Mouse (Mus musculus) embryo, embryonic 10.5 days (tissue): ENCODE measurements around the gene Smim14.
"Not testable (repeated sequence)": the region's sequence is repeated elsewhere in the genome, so short reads cannot be mapped to it uniquely, and the experiment has no call there.

ENCODE experiments used
- DNase-seq: peaks from one replicate; pipeline ENCODE4 v3.0.0-alpha.2; 2015; ENCODE audit warnings: low spot score

Gene Smim14

DNA sequence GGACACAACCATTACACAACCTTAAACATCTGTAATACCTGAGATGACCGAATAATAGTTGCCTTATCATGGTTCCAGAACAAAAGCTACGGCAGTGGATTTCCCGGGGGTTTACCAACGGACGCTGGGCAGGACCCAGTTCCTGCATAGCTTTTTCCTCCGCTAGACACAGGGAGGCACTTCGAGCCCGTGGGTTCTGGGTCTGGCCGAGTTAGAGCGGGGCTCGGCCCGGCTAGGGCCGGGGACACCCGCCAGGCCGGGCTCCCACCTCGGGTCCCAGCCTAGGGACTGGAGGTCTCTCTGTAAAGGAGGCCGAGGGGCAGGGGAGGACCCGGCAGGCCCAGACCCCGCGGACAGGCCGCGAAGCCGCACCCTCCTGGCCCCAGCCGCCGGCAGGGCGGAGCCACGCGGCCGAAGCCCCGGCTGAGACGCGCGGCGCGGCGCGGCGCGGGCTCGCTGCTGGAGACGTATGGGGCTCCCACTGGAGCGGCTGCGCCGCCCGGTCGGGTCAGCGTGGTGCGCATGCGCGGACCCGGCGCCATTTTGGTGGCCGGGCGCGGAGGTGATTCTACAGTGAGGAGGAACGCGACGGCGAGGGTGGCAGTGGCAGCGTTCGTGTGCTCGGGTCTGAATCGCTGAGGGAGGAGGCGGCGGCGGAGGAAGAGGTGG, at the start of gene Smim14, which contains the start of gene Ube2k:
Gene Smim14, minus strand, starts transcription at position 434 of the 669 bp plus-strand sequence.
Gene Ube2k, plus strand, starts transcription at position 483 of the 669 bp plus-strand sequence.
- DNase-seq, result peak; percentile 93

GRCm38 (mm10) chr5:65586291-65586690, 49.3 kb upstream of the Smim14 start:
- no peak for DNase-seq

DNA sequence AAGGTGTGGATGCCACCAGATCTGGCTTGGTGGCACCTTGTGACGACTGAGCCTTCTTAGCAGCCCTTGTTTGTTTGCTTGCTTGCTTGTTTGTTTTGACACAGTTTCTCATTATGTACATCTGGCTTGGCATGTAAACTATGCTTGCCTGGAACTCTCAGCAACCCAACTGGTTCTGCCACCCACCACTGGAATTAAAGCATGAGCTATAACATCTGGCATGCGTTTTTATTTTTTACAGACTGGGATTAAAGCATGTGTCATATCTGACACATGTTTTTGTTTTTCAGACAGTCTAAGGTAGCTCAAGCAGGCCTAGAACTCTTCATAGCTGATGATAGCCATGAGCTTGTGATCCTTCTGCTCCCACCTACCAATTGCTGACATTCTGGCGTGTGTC, 41.6 kb upstream of the Smim14 start:
- DNase-seq, result no peak

- no peak for DNase-seq
Measured at GRCm38 (mm10) chr5:65575896-65576295, 38.9 kb upstream of the Smim14 start.

- DNase-seq, result no peak
Measured at GRCm38 (mm10) chr5:65574876-65575275, 37.9 kb upstream of the Smim14 start.

DNA sequence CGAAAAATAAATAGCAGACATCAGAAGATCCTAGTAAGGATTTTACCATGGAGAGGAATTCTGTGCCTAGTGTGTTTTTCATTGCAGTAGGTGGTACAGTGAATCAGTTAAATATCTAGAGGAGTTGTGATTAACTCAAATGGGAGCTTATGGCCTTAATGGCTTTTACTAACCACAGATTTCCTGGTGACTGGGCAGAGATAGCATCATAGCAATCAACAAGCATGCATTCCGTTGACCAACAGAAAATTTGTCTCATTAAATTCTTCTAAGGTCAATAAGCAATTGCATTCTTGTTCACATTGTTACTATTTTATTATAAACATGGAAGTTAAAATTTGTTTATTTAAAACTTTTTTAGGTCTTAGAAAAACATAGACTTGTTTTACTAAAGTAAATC, 28.5 kb upstream of the Smim14 start:
- no peak for DNase-seq

GRCm38 (mm10) chr5:65561125-65561893, 24.3 kb upstream of the Smim14 start:
- DNase-seq, result no peak

- no peak for DNase-seq
Measured at GRCm38 (mm10) chr5:65557109-65557508, 20.1 kb upstream of the Smim14 start.

- no peak for DNase-seq
Measured at GRCm38 (mm10) chr5:65549677-65550076, 12.7 kb upstream of the Smim14 start.

DNA sequence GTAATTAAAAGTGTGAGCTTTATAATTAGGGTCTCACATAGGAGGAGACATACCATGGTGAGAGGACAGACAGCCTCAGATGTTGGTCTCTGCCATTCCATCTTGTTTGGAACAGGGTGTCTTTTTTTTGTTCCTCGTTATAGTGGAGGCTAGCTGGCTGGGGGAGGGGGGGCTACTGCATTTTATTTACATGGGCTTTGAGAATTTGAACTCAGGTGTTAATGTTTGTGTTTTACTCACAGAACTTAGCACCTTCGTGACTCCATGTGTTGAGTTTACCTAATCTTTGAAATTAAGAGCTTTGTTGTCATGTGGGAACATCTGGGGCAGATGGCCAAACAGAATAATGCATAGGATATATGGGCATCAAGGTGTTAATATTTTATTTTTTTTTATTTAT, 7.6 kb upstream of the Smim14 start:
- no peak for DNase-seq

DNA sequence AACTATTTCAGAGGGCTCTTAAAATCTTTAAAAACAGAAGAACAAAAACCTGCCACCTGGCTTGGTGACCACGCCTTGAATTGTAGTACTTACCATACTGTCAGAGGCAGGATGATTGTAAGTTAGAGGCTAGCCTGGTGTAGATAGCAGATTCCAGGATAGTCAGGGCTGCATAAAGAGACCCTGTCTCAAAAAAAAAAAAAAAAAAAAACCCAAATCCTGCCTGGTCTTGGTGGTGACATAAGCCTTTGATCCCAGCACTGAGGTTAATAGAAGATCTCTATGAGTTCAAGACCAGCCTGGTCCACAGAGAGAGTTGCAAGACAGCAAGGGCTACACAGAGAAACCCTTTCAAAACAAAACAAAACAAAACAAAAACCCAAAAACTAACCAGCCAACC, 6.5 kb upstream of the Smim14 start:
- no peak for DNase-seq

DNA sequence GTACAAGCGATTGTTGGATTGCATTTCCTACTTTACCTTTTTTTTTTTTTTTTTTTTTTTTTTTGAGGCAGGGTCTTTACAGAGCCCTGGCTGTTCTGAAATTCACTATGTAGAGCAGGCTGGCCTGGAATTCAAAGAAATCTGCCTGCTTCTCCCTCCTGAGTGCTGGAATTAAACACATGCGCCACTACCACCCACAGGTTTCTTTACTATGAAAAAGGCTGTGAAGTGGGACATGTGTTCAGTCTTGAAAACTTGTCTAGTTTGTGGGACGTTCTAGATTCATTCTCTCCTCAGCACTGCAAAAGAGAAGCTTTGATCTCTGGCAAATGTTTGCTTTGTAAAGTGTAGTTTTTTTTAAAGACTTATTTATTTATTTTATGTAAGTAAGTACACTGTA, 4.9 kb upstream of the Smim14 start:
- no peak for DNase-seq

GRCm38 (mm10) chr5:65539786-65540185, 2.8 kb upstream of the Smim14 start:
- no peak for DNase-seq

DNA sequence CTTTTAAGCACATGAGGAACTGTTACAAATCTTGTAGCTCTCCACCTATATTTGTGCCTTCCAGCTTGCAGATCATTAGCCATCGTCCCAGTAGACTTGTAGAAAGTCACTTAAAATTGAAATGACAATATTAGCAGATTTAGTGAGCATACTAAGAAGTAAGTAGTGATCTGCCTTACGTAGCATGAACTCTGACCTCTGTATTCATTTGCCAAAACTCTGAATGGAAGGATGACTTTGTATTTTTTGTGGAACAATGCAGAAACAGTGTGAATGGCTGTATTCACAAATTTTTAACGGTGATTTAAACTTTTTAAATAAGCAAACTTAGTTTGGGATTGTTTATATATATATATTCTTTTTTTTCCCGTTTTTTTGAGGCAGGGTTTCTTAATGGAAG, 1.8 kb upstream of the Smim14 start:
- DNase-seq, result no peak

DNA sequence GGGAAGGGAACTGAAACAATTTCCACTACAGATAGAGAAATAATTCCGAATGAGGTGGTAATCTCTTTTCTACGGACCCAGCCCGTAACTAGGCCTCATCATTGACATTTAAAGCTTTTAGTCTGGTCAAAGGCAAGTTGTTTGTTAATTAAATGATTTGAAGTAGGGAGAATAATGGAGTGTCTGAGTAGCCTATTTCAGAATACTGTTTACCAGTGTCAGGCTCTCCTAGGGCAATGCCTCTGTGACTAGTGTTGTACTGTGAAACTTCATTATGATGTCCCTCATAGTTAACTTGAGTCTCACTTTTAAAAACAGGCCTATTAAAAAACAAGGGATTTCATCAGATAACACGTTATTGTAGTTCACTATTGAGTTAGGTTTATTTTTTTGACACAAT, 1.1 kb upstream of the Smim14 start:
- DNase-seq, result peak; percentile 44

DNA sequence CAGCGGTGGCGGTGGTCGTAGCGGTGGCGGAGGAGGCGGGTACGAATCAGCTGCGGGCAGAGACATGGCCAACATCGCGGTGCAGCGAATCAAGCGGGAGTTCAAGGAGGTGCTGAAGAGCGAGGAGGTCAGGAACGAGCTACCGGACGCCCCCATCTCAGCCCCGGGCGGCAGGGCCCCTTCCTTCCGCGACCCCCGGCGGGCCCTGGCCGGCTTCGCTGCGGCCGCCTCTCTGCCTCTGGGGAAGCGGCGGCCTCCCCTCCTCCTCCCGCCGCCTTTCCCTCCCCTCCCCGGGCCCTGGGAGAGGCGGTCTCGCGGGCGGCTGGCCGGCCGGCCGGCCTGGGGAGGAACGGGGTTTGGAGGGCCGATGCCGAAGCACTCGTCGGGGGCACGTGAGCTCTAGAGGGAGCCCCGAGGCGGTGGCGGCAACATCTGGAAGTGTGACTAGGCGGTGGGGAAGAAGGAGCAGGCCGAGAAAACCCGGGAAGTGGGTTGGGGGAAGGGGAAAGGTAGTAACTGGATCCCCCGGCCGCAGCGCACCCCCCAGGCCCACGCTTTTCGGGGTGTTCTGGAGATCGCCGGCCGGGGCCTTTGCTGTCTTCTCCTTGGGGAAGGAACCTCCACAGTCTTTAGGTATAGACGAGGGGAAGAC, 562 bp upstream of the Smim14 start:
- DNase-seq, result peak; percentile 78

DNA sequence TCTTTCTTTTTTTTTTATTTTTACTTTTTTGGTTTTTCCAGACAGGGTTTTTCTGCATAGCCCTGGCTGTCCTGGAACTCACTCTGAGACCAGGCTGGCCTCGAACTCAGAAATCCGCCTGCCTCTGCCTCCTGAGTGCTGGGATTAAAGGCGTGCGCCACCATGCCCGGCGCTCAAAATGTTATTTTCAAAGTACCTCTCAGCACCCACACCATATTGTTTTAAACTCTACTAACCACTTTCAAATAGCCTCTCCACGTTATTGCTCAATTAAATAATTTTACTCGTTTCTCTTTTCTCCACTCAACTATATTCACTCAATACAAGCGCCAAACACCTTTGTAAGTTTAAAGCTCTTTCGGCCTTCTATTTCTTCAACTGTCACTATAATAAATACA, 917 bp downstream of the Smim14 start:
- DNase-seq, result not testable (repeated sequence)

GRCm38 (mm10) chr5:65535457-65536067, 1.4 kb downstream of the Smim14 start:
- peak; percentile 75 for DNase-seq

GRCm38 (mm10) chr5:65534496-65534895, 2.5 kb downstream of the Smim14 start:
- DNase-seq, result no peak

GRCm38 (mm10) chr5:65531283-65531682, 5.7 kb downstream of the Smim14 start:
- no peak for DNase-seq

DNA sequence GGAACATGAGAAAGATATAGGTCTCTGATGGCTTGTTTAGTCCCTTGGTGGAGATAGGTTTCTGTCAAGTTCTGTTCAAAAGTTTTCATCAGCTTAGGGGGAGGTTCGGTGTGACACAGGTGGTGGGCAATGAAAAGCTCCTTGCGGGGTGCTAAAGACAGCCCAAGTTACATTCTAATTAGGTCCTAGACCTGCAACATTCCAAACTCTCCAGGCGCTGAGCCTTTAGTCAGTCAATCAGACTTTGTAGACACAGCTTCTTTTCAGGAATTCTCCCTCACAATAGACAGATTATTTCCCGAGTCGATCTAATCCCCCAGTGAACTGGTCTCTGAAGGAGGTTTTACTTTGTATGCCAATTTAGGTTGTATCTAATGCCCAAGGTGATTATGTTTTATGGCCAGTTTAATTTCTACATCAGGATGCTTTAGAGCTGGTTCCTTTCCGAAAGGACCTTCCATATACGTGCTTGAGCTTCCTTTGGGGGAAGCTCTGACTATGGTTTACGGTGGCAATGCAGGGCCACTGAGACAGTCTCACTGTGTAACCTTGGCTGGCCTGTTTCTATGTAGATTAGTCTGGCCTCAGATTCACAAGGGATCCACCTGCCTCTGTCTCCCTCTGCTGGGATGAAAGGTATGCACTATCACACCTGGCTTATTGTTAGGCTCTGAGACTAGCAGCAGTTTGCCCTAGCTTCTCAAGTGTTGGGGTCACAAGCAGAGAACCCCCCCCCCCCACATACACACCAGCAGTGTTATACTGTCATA, 11.1 kb downstream of the Smim14 start:
- DNase-seq, result peak; percentile 40

- DNase-seq, result no peak
Measured at GRCm38 (mm10) chr5:65524831-65525230, 12.2 kb downstream of the Smim14 start.
